22 mouse cellular contexts compared by ENCODE assay signal in the genomic region with DNA sequence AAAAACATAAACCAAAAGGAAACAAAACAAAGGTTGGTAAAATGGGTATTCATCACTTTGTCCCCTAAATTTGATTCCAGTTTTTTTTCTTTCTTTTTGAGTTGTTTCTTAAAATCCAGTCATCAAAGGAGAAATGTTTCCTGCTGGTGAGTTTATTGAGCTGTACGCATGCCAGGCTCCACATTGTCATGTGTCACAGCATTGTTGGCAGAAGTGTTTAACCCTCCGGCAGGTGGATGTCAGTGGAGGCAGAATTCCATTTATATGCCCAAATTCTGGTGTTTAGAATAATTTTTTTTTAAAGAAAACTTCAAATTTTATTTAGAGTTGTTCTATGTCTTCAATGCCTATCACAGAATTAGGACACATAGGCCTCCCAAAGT. TPM values are rescaled to one million over a fixed set of nuclear protein-coding genes. Genes with fewer than 3 reads are reported as not detected.
DNase-seq lines count a peak whose midpoint lies in the region; ATAC-seq and TF ChIP-seq lines count a peak whose summit lies in the region.
"Had no signal": no experiment of that assay in that cellular context is flagged by ENCODE, and none has a peak within 500 bp of the region (broad histone marks: within the 10 kb centered on the region; RNA-seq: fewer than 3 reads in every experiment).

No protein-coding gene starts in this region.

- no peak for TF ChIP-seq CTCF in forebrain, postnatal 0 days (IDR thresholded peaks at IDR 0.05; ENCODE audit: low read depth)

- no peaks in the 10 kb centered on the region for H3K27me3 ChIP-seq in forebrain, embryonic 11.5 days (ENCODE audit: control insufficient read depth, insufficient read depth, low read length)
- H3K27me3 ChIP-seq in forebrain, postnatal 0 days (ENCODE audit: insufficient read depth, low read length): no peaks in the 10 kb centered on the region
- H3K27me3 ChIP-seq: hindbrain, embryonic 12.5 days had no signal

- peak; percentile 27 to 33 for DNase-seq in cerebellum, adult 18-20 months
- peak; percentile 59 to 63 for DNase-seq in cerebellum, postnatal 10 days
- DNase-seq in right cerebral cortex, postnatal 36 days (ENCODE audit: low spot score in 2 of 2): no peak
- DNase-seq in forebrain, embryonic 11.5 days (ENCODE audit: low spot score): no peak
- DNase-seq in forebrain, postnatal 0 days: no peak
- DNase-seq: adrenal gland, adult 8-10 months; gastrocnemius, postnatal 36 days; heart, postnatal 10 days; heart, postnatal 4 days; kidney, adult 8-10 months had no signal

- H3K4me3 ChIP-seq in brown adipose tissue, adult 24 weeks (ENCODE audit: insufficient read depth, low read depth, low read length): no peak overlapping the region
- no peak overlapping the region for H3K4me3 ChIP-seq in forebrain, embryonic 11.5 days (ENCODE audit: low read depth, low read length)
- H3K4me3 ChIP-seq in forebrain, postnatal 0 days (ENCODE audit: low read depth, low read length): no peak overlapping the region
- H3K4me3 ChIP-seq: embryonic facial prominence, embryonic 10.5 days; heart, embryonic 10.5 days; hindbrain, embryonic 12.5 days had no signal

- WGBS in forebrain, embryonic 11.5 days: 70% methylated on average over 2 of the region's 2 CpGs
- WGBS in forebrain, postnatal 0 days: 40% methylated on average over 2 of the region's 2 CpGs

- no peak overlapping the region for H3K9ac ChIP-seq in forebrain, embryonic 11.5 days (ENCODE audit: low read length)
- no peak overlapping the region for H3K9ac ChIP-seq in forebrain, postnatal 0 days
- H3K9ac ChIP-seq: hindbrain, embryonic 12.5 days had no signal

- ATAC-seq in cerebellum, adult (ENCODE audit: insufficient number of reproducible peaks, low FRiP score, low TSS enrichment): no peak
- ATAC-seq in forebrain, embryonic 11.5 days (replicated peaks; ENCODE audit: low FRiP score): no peak
- ATAC-seq in forebrain, postnatal 0 days: no peak
- ATAC-seq: forebrain, embryonic 14.5 days; hindbrain, embryonic 16.5 days; inflammation-experienced regulatory T-cells, adult 6 months; intestine, postnatal 0 days had no signal

- H3K4me2 ChIP-seq in forebrain, embryonic 11.5 days (ENCODE audit: low read depth, low read length, severe bottlenecking): no peak overlapping the region
- no peak overlapping the region for H3K4me2 ChIP-seq in forebrain, postnatal 0 days (ENCODE audit: low read depth)
- H3K4me2 ChIP-seq: hindbrain, embryonic 12.5 days had no signal

- peaks cover 7% of the 10 kb centered on the region; the same call in 1 of the 2 replicates for H3K4me1 ChIP-seq in brown adipose tissue, adult 24 weeks (ENCODE audit: control insufficient read depth, insufficient read depth, insufficient read length, low read length)
- H3K4me1 ChIP-seq in forebrain, embryonic 11.5 days (replicated peaks; ENCODE audit: control insufficient read depth, insufficient read depth, low read length): no peaks in the 10 kb centered on the region
- no peaks in the 10 kb centered on the region for H3K4me1 ChIP-seq in forebrain, postnatal 0 days (ENCODE audit: insufficient read depth)
- H3K4me1 ChIP-seq: embryonic facial prominence, embryonic 10.5 days; heart, embryonic 10.5 days had no signal

- peak overlapping the region; percentile 66; the same call in 1 of the 2 replicates for H3K27ac ChIP-seq in brown adipose tissue, adult 24 weeks (replicated peaks; ENCODE audit: low read depth, low read length)
- no peak overlapping the region for H3K27ac ChIP-seq in forebrain, embryonic 11.5 days (ENCODE audit: low read depth, low read length)
- H3K27ac ChIP-seq in forebrain, postnatal 0 days (ENCODE audit: low read depth, low read length): no peak overlapping the region
- H3K27ac ChIP-seq: embryonic facial prominence, embryonic 10.5 days; heart, embryonic 10.5 days; hindbrain, embryonic 12.5 days had no signal

- H3K36me3 ChIP-seq in forebrain, embryonic 11.5 days (ENCODE audit: control insufficient read depth, insufficient read depth, low read length): peaks cover 4% of the 10 kb centered on the region; the same call in 1 of the 2 replicates
- H3K36me3 ChIP-seq in forebrain, postnatal 0 days (ENCODE audit: insufficient read depth): no peaks in the 10 kb centered on the region
- H3K36me3 ChIP-seq: embryonic facial prominence, embryonic 10.5 days; heart, embryonic 10.5 days had no signal

- no peaks in the 10 kb centered on the region for H3K9me3 ChIP-seq in forebrain, embryonic 11.5 days (ENCODE audit: control insufficient read depth, low read length)
- H3K9me3 ChIP-seq in forebrain, postnatal 0 days (ENCODE audit: low read length): no peaks in the 10 kb centered on the region
- H3K9me3 ChIP-seq: embryonic facial prominence, embryonic 10.5 days; heart, embryonic 10.5 days; hindbrain, embryonic 12.5 days had no signal

RNA-seq across cellular contexts. Expression of a gene that starts 56.0 kb away (rescaled TPM):
- 0.32 TPM in 1 of 2 replicates, not detected in the other for polyA plus RNA-seq in brown adipose tissue, adult 24 weeks (2012; ENCODE audit: insufficient read depth, insufficient read length, missing spikeins)
- 33.0 and 36.0 TPM in 2 replicates for polyA plus RNA-seq in forebrain, embryonic 11.5 days (2014; fragmentation: Nextera tagmentation; extraction: Ambion mirVana)
- 5.2 and 8.1 TPM in 2 replicates for total RNA-seq in forebrain, postnatal 0 days (2014; rRNA removed)
- 5.6 and 7.3 TPM in 2 replicates for polyA plus RNA-seq in forebrain, postnatal 0 days (2015; fragmentation: Nextera tagmentation; extraction: Ambion mirVana)
- total RNA-seq: gastrocnemius, adult 8-10 months; gastrocnemius, postnatal 36 days; heart, adult 18-20 months; heart, postnatal 4 days had no signal
- polyA plus RNA-seq: heart, embryonic 14.5 days; intestine, postnatal 0 days had no signal

Comparison
In these comparisons a context has a peak if more than half of its experiments do, and no peak if none do; other contexts are left out.
1. DNase-seq: peak in cerebellum, adult 18-20 months (2 of 2) and cerebellum, postnatal 10 days (2 of 2); none in right cerebral cortex, postnatal 36 days (0 of 2), forebrain, embryonic 11.5 days (single experiment) and forebrain, postnatal 0 days (single experiment).